Comparison of ENCODE assay signal across 27 mouse cellular contexts in the genomic region with DNA sequence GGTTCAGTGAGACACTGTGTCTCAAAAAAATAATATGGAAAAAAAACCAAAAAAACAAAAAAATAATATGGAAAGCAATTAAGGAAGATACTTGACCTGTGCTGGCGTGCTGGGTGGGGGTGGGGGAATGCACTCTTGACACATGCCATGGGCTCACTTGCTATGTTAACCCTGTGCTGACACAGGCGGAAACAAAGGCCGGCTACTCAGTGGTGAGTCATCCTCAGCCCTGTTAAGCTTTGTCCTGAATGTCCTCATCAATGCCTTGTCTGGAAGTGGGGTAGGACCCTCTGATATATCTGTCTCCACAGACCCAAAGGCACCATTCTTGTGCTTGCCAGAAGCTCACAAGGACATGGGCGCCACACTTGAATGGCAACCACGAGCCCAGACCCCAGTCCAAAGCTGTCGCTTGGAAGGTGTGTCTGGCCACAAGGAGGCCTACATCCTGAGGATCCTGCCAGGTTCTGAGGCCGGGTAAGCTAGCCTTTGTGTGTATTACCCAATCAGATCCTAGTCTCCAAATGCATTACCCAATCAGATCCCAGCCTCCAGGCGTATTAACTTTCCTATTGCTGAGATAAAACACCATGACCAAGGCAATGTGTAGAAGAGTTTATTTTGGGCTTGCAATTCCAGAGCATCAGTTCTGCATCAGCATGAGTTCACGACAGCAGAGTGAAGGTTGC. TPM values are rescaled to one million over a fixed set of nuclear protein-coding genes. Genes with fewer than 3 reads are reported as not detected.
DNase-seq lines count a peak whose midpoint lies in the region; ATAC-seq and TF ChIP-seq lines count a peak whose summit lies in the region.
"Had no signal": no experiment of that assay in that cellular context is flagged by ENCODE, and none has a peak within 500 bp of the region (broad histone marks: within the 10 kb centered on the region; RNA-seq: fewer than 3 reads in every experiment).

No protein-coding gene starts in this region.

- TF ChIP-seq EP300 in MEL (IDR thresholded peaks at IDR 0.05; ENCODE audit: low read depth in 1 of 2, low read length in 2 of 2): no peak

- H3K4me3 ChIP-seq in heart, embryonic 12.5 days: no peak overlapping the region
- H3K4me3 ChIP-seq in MEL (ENCODE audit: control insufficient read depth in 1 of 2, insufficient read depth in 1 of 2, low read depth in 2 of 2, low read length in 2 of 2): no peak overlapping the region
- no peak overlapping the region for H3K4me3 ChIP-seq in intestine, embryonic 15.5 days (replicated peaks)
- H3K4me3 ChIP-seq in forebrain, embryonic 12.5 days (replicated peaks): no peak overlapping the region
- no peak overlapping the region for H3K4me3 ChIP-seq in midbrain, embryonic 10.5 days
- no peak overlapping the region for H3K4me3 ChIP-seq in midbrain, embryonic 14.5 days (replicated peaks; ENCODE audit: low read depth, low read length)
- H3K4me3 ChIP-seq: forebrain, embryonic 15.5 days; hindbrain, embryonic 12.5 days had no signal

- no peak for DNase-seq in heart, postnatal 10 days
- peak; percentile 11 for DNase-seq in MEL (ENCODE audit: low read depth, low spot score)
- no peak for DNase-seq in midbrain, embryonic 10.5 days (ENCODE audit: low spot score)
- no peak for DNase-seq in midbrain, embryonic 14.5 days
- DNase-seq: adrenal gland, adult 8-10 months; cerebellum, adult 8-10 months; cerebellum, postnatal 36 days; gastrocnemius, postnatal 10 days; heart, postnatal 14 days; kidney, adult 11 months; kidney, postnatal 14 days; layer of hippocampus, adult 9-11 months; liver; lung, adult 2 months; lung, postnatal 10 days; spleen, adult 18-20 months; thymus, adult 2 months; thymus, postnatal 36 days had no signal

- whole genome bisulfite sequencing in heart, embryonic 12.5 days: 59% methylated on average over 9 of the region's 9 CpGs
- WGBS in intestine, embryonic 15.5 days: 69% methylated on average over 9 of the region's 9 CpGs
- WGBS in forebrain, embryonic 12.5 days: 70% methylated on average over 9 of the region's 9 CpGs
- 72% methylated on average over 9 of the region's 9 CpGs for WGBS in midbrain, embryonic 10.5 days
- WGBS in midbrain, embryonic 14.5 days: 64% methylated on average over 9 of the region's 9 CpGs

- no peak for ATAC-seq in heart, embryonic 12.5 days (ENCODE audit: insufficient number of reproducible peaks, low FRiP score)
- no peak for ATAC-seq in intestine, embryonic 15.5 days
- no peak for ATAC-seq in forebrain, embryonic 12.5 days (ENCODE audit: low FRiP score)
- ATAC-seq in midbrain, embryonic 14.5 days (ENCODE audit: low FRiP score, low TSS enrichment): no peak
- ATAC-seq: forebrain, embryonic 15.5 days; hindbrain, postnatal 0 days; midbrain, embryonic 16.5 days had no signal

- intact Hi-C loops in heart, postnatal 10 days (cut with DNase I): no loop called here

- TF ChIP-seq POLR2A in MEL (IDR thresholded peaks at IDR 0.05; ENCODE audit: control insufficient read depth in 1 of 2, insufficient read depth in 1 of 2, low read depth in 1 of 2, low read length in 2 of 2, poor library complexity in 1 of 2): no peak

- no peak overlapping the region for H3K4me2 ChIP-seq in heart, embryonic 12.5 days
- H3K4me2 ChIP-seq in intestine, embryonic 15.5 days (replicated peaks): peak overlapping the region; percentile 42; the same call in 1 of the 2 replicates
- H3K4me2 ChIP-seq in forebrain, embryonic 12.5 days: no peak overlapping the region
- no peak overlapping the region for H3K4me2 ChIP-seq in midbrain, embryonic 14.5 days (ENCODE audit: low read length)
- H3K4me2 ChIP-seq: forebrain, embryonic 15.5 days; hindbrain, embryonic 12.5 days had no signal

- no peak for TF ChIP-seq RAD21 in MEL (IDR thresholded peaks at IDR 0.05; ENCODE audit: low read depth, low read length)

- H3K9me3 ChIP-seq in heart, embryonic 12.5 days (replicated peaks): no peaks in the 10 kb centered on the region
- no peaks in the 10 kb centered on the region for H3K9me3 ChIP-seq in MEL (replicated peaks; ENCODE audit: insufficient read depth, low read length)
- H3K9me3 ChIP-seq in intestine, embryonic 15.5 days: no peaks in the 10 kb centered on the region
- no peaks in the 10 kb centered on the region for H3K9me3 ChIP-seq in forebrain, embryonic 12.5 days
- no peaks in the 10 kb centered on the region for H3K9me3 ChIP-seq in midbrain, embryonic 10.5 days (replicated peaks)
- H3K9me3 ChIP-seq in midbrain, embryonic 14.5 days (ENCODE audit: control insufficient read depth, low read length): no peaks in the 10 kb centered on the region
- H3K9me3 ChIP-seq: forebrain, embryonic 15.5 days had no signal

- peaks cover 72% of the 10 kb centered on the region for H3K36me3 ChIP-seq in heart, embryonic 12.5 days
- no peaks in the 10 kb centered on the region for H3K36me3 ChIP-seq in MEL (ENCODE audit: control insufficient read depth in 1 of 2, insufficient read depth in 2 of 2, low read length in 2 of 2)
- 0 out of 2 replicates have a peak, but pooled peaks cover 3% of the 10 kb centered on the region for H3K36me3 ChIP-seq in intestine, embryonic 15.5 days
- H3K36me3 ChIP-seq in forebrain, embryonic 12.5 days (replicated peaks): no peaks in the 10 kb centered on the region
- H3K36me3 ChIP-seq in midbrain, embryonic 10.5 days: no peaks in the 10 kb centered on the region
- no peaks in the 10 kb centered on the region for H3K36me3 ChIP-seq in midbrain, embryonic 14.5 days (ENCODE audit: control insufficient read depth, insufficient read depth, low read length)
- H3K36me3 ChIP-seq: forebrain, embryonic 15.5 days; hindbrain, embryonic 12.5 days had no signal

- H3K79me2 ChIP-seq in MEL (ENCODE audit: control insufficient read depth, insufficient read depth, low read length, poor library complexity): no peaks in the 10 kb centered on the region

- H3K9ac ChIP-seq in heart, embryonic 12.5 days: no peak overlapping the region
- no peak overlapping the region for H3K9ac ChIP-seq in MEL (ENCODE audit: control insufficient read depth, low read depth, low read length, poor library complexity, severe bottlenecking)
- H3K9ac ChIP-seq in intestine, embryonic 15.5 days: no peak overlapping the region
- no peak overlapping the region for H3K9ac ChIP-seq in forebrain, embryonic 12.5 days
- H3K9ac ChIP-seq in midbrain, embryonic 14.5 days (replicated peaks; ENCODE audit: low read length): no peak overlapping the region
- H3K9ac ChIP-seq: forebrain, embryonic 15.5 days; hindbrain, embryonic 12.5 days; liver, embryonic 14.5 days had no signal

- H3K27me3 ChIP-seq in heart, embryonic 12.5 days (replicated peaks): no peaks in the 10 kb centered on the region
- no peaks in the 10 kb centered on the region for H3K27me3 ChIP-seq in MEL (ENCODE audit: control insufficient read depth in 1 of 2, insufficient read depth in 2 of 2, low read length in 2 of 2)
- H3K27me3 ChIP-seq in intestine, embryonic 15.5 days (replicated peaks): no peaks in the 10 kb centered on the region
- no peaks in the 10 kb centered on the region for H3K27me3 ChIP-seq in forebrain, embryonic 12.5 days
- no peaks in the 10 kb centered on the region for H3K27me3 ChIP-seq in midbrain, embryonic 10.5 days (ENCODE audit: low read depth, poor library complexity, severe bottlenecking)
- no peaks in the 10 kb centered on the region for H3K27me3 ChIP-seq in midbrain, embryonic 14.5 days (ENCODE audit: control insufficient read depth, insufficient read depth, low read length)
- H3K27me3 ChIP-seq: forebrain, embryonic 15.5 days; hindbrain, embryonic 12.5 days had no signal

- peaks cover 38% of the 10 kb centered on the region for H3K4me1 ChIP-seq in heart, embryonic 12.5 days (replicated peaks)
- no peaks in the 10 kb centered on the region for H3K4me1 ChIP-seq in MEL (ENCODE audit: control insufficient read depth in 1 of 2, insufficient read depth in 2 of 2, low read length in 2 of 2)
- H3K4me1 ChIP-seq in intestine, embryonic 15.5 days (replicated peaks): 0 out of 2 replicates have a peak, but pooled peaks cover 4% of the 10 kb centered on the region
- peaks cover 7% of the 10 kb centered on the region; the same call in 1 of the 2 replicates for H3K4me1 ChIP-seq in forebrain, embryonic 12.5 days
- H3K4me1 ChIP-seq in midbrain, embryonic 10.5 days: peaks cover 16% of the 10 kb centered on the region
- H3K4me1 ChIP-seq in midbrain, embryonic 14.5 days (ENCODE audit: control insufficient read depth, insufficient read depth, low read length): no peaks in the 10 kb centered on the region
- H3K4me1 ChIP-seq: forebrain, embryonic 15.5 days; hindbrain, embryonic 12.5 days had no signal

- peak overlapping the region; percentile 24; the same call in 1 of the 2 replicates for H3K27ac ChIP-seq in heart, embryonic 12.5 days (ENCODE audit: poor library complexity, severe bottlenecking)
- no peak overlapping the region for H3K27ac ChIP-seq in MEL (ENCODE audit: control insufficient read depth, low read depth, low read length)
- H3K27ac ChIP-seq in intestine, embryonic 15.5 days: 0 out of 2 replicates have a peak overlapping the region, but pooled peaks have one; percentile 78
- H3K27ac ChIP-seq in forebrain, embryonic 12.5 days: no peak overlapping the region
- no peak overlapping the region for H3K27ac ChIP-seq in midbrain, embryonic 10.5 days (replicated peaks)
- H3K27ac ChIP-seq in midbrain, embryonic 14.5 days (replicated peaks; ENCODE audit: low read depth, low read length): no peak overlapping the region
- H3K27ac ChIP-seq: forebrain, embryonic 15.5 days; hindbrain, embryonic 12.5 days; hindbrain, postnatal 0 days; liver, embryonic 14.5 days had no signal

- no peak for TF ChIP-seq CTCF in MEL (IDR thresholded peaks at IDR 0.05 in 2 of 3, conservative IDR thresholded peaks at IDR 0.05 in 1 of 3; ENCODE audit: control insufficient read depth in 1 of 3, insufficient read depth in 1 of 3, low read depth in 2 of 3, low read length in 3 of 3, poor library complexity in 1 of 3, severe bottlenecking in 1 of 3)

RNA-seq across cellular contexts. Expression of a gene that starts 25.7 kb away (rescaled TPM):
- 159 and 168 TPM in 2 replicates for polyA plus RNA-seq in heart, embryonic 12.5 days (2016; fragmentation: Nextera tagmentation; extraction: Ambion mirVana)
- total RNA-seq in heart, postnatal 10 days (2021): 100 to 1,000 TPM; 152 to 166 TPM
- 0.33 and 0.73 TPM in 2 replicates for total RNA-seq in MEL (2012; rRNA removed)
- 1 to 10 TPM in 1 of 2 experiments, not detected in 1; 1.0 TPM for polyA plus RNA-seq in MEL (2012; ENCODE audit: insufficient read depth in 1 of 2, insufficient read length in 2 of 2, low read depth in 1 of 2, low replicate concordance in 2 of 2, missing spikeins in 1 of 2)
- 62.6 and 63.2 TPM in 2 replicates for polyA plus RNA-seq in intestine, embryonic 15.5 days (2015; fragmentation: Nextera tagmentation; extraction: Ambion mirVana)
- polyA plus RNA-seq in forebrain, embryonic 12.5 days (2016; fragmentation: Nextera tagmentation; extraction: Ambion mirVana): 21.0 and 21.4 TPM in 2 replicates
- polyA plus RNA-seq in midbrain, embryonic 10.5 days (2016; fragmentation: Nextera tagmentation; extraction: Ambion mirVana): 25.6 and 29.2 TPM in 2 replicates
- 13.5 and 23.8 TPM in 2 replicates for polyA plus RNA-seq in midbrain, embryonic 14.5 days (2014; fragmentation: Nextera tagmentation; extraction: Ambion mirVana)
- total RNA-seq: neutrophil, adult 5-6 weeks had no signal

RNA-seq across cellular contexts. Expression of a gene that starts 31.9 kb away (rescaled TPM):
- polyA plus RNA-seq in heart, embryonic 12.5 days (2016; fragmentation: Nextera tagmentation; extraction: Ambion mirVana): 18.7 and 20.3 TPM in 2 replicates
- 10 to 100 TPM in 1 of 2 experiments, 1 to 10 TPM in 1; 9.9 to 11.7 TPM for total RNA-seq in heart, postnatal 10 days (2021)
- total RNA-seq in MEL (2012; rRNA removed): 32.5 and 40.0 TPM in 2 replicates
- 10 to 100 TPM in 1 of 2 experiments, not detected in 1; 73.9 TPM for polyA plus RNA-seq in MEL (2012; ENCODE audit: insufficient read depth in 1 of 2, insufficient read length in 2 of 2, low read depth in 1 of 2, low replicate concordance in 2 of 2, missing spikeins in 1 of 2)
- 30.1 and 35.5 TPM in 2 replicates for polyA plus RNA-seq in intestine, embryonic 15.5 days (2015; fragmentation: Nextera tagmentation; extraction: Ambion mirVana)
- polyA plus RNA-seq in forebrain, embryonic 12.5 days (2016; fragmentation: Nextera tagmentation; extraction: Ambion mirVana): 16.4 and 19.6 TPM in 2 replicates
- 25.6 and 27.9 TPM in 2 replicates for polyA plus RNA-seq in midbrain, embryonic 10.5 days (2016; fragmentation: Nextera tagmentation; extraction: Ambion mirVana)
- 15.3 and 15.6 TPM in 2 replicates for polyA plus RNA-seq in midbrain, embryonic 14.5 days (2014; fragmentation: Nextera tagmentation; extraction: Ambion mirVana)

RNA-seq across cellular contexts. Expression of a gene that starts 40.8 kb away (rescaled TPM):
- 67.5 and 73.3 TPM in 2 replicates for polyA plus RNA-seq in heart, embryonic 12.5 days (2016; fragmentation: Nextera tagmentation; extraction: Ambion mirVana)
- 10 to 100 TPM; 35.4 to 37.6 TPM for total RNA-seq in heart, postnatal 10 days (2021)
- total RNA-seq in MEL (2012; rRNA removed): 30.9 and 37.7 TPM in 2 replicates
- polyA plus RNA-seq in MEL (2012; ENCODE audit: insufficient read depth in 1 of 2, insufficient read length in 2 of 2, low read depth in 1 of 2, low replicate concordance in 2 of 2, missing spikeins in 1 of 2): 100 to 1,000 TPM in 1 of 2 experiments, not detected in 1; 125 TPM
- 95.7 and 99.6 TPM in 2 replicates for polyA plus RNA-seq in intestine, embryonic 15.5 days (2015; fragmentation: Nextera tagmentation; extraction: Ambion mirVana)
- 105 and 110 TPM in 2 replicates for polyA plus RNA-seq in forebrain, embryonic 12.5 days (2016; fragmentation: Nextera tagmentation; extraction: Ambion mirVana)
- 119 and 132 TPM in 2 replicates for polyA plus RNA-seq in midbrain, embryonic 10.5 days (2016; fragmentation: Nextera tagmentation; extraction: Ambion mirVana)
- polyA plus RNA-seq in midbrain, embryonic 14.5 days (2014; fragmentation: Nextera tagmentation; extraction: Ambion mirVana): 61.4 and 76.5 TPM in 2 replicates

RNA-seq across cellular contexts. Expression of a gene that starts 48.8 kb away (rescaled TPM):
- 35.4 and 36.0 TPM in 2 replicates for polyA plus RNA-seq in heart, embryonic 12.5 days (2016; fragmentation: Nextera tagmentation; extraction: Ambion mirVana)
- 10 to 100 TPM; 45.3 to 47.1 TPM for total RNA-seq in heart, postnatal 10 days (2021)
- 0.19 and 0.26 TPM in 2 replicates for total RNA-seq in MEL (2012; rRNA removed)
- polyA plus RNA-seq in MEL (2012; ENCODE audit: insufficient read depth in 1 of 2, insufficient read length in 2 of 2, low read depth in 1 of 2, low replicate concordance in 2 of 2, missing spikeins in 1 of 2): under 1 TPM in 1 of 2 experiments, not detected in 1; 0.43 TPM
- polyA plus RNA-seq in intestine, embryonic 15.5 days (2015; fragmentation: Nextera tagmentation; extraction: Ambion mirVana): 27.8 and 28.6 TPM in 2 replicates
- polyA plus RNA-seq in forebrain, embryonic 12.5 days (2016; fragmentation: Nextera tagmentation; extraction: Ambion mirVana): 30.1 and 35.1 TPM in 2 replicates
- polyA plus RNA-seq in midbrain, embryonic 10.5 days (2016; fragmentation: Nextera tagmentation; extraction: Ambion mirVana): 26.7 and 33.6 TPM in 2 replicates
- polyA plus RNA-seq in midbrain, embryonic 14.5 days (2014; fragmentation: Nextera tagmentation; extraction: Ambion mirVana): 45.8 and 45.9 TPM in 2 replicates

RNA-seq across cellular contexts. Expression of a gene that starts 50.5 kb away (rescaled TPM):
- 285 and 294 TPM in 2 replicates for polyA plus RNA-seq in heart, embryonic 12.5 days (2016; fragmentation: Nextera tagmentation; extraction: Ambion mirVana)
- 100 to 1,000 TPM; 522 to 538 TPM for total RNA-seq in heart, postnatal 10 days (2021)
- 0.12 TPM in 1 of 2 replicates, not detected in the other for total RNA-seq in MEL (2012; rRNA removed)
- under 1 TPM in 1 of 2 experiments, not detected in 1; 0.13 TPM for polyA plus RNA-seq in MEL (2012; ENCODE audit: insufficient read depth in 1 of 2, insufficient read length in 2 of 2, low read depth in 1 of 2, low replicate concordance in 2 of 2, missing spikeins in 1 of 2)
- 19.2 and 19.6 TPM in 2 replicates for polyA plus RNA-seq in intestine, embryonic 15.5 days (2015; fragmentation: Nextera tagmentation; extraction: Ambion mirVana)
- polyA plus RNA-seq in forebrain, embryonic 12.5 days (2016; fragmentation: Nextera tagmentation; extraction: Ambion mirVana): 27.0 and 32.1 TPM in 2 replicates
- 26.4 and 30.3 TPM in 2 replicates for polyA plus RNA-seq in midbrain, embryonic 10.5 days (2016; fragmentation: Nextera tagmentation; extraction: Ambion mirVana)
- 69.2 and 76.2 TPM in 2 replicates for polyA plus RNA-seq in midbrain, embryonic 14.5 days (2014; fragmentation: Nextera tagmentation; extraction: Ambion mirVana)
- total RNA-seq: neutrophil, adult 5-6 weeks had no signal

Comparison
In these comparisons a context has a peak if more than half of its experiments do, and no peak if none do; other contexts are left out.
1. H3K27ac ChIP-seq: peak in heart, embryonic 12.5 days (single experiment) and intestine, embryonic 15.5 days (single experiment); none in MEL (single experiment), forebrain, embryonic 12.5 days (single experiment), midbrain, embryonic 10.5 days (single experiment) and midbrain, embryonic 14.5 days (single experiment).